Mouse (Mus musculus) midbrain, postnatal 0 days (tissue): ENCODE measurements around the gene Gmds. TPM values are rescaled to one million over a fixed set of nuclear protein-coding genes. Genes with fewer than 3 reads are reported as not detected.

Experiments
- ATAC-seq: fragments of 200-750 bp; cut with Nextera tagmentation; 2 replicates; pipeline ENCODE4 v1.8.0; 2017; ENCODE audit warnings: moderate number of reproducible peaks, mild to moderate bottlenecking, moderate TSS enrichment, moderate library complexity; ENCODE audit not compliant: low FRiP score
- DNase-seq: peaks from one replicate; pipeline ENCODE4 v3.0.0-alpha.2; 2015; ENCODE audit warnings: low spot score
- H3K27ac ChIP-seq: fragments of 300-500 bp; sonication (generic); 2 replicates; pipeline ENCODE4 v1.5.1; 2014; ENCODE audit warnings: low read depth, mild to moderate bottlenecking, low read length, mixed read lengths
- H3K27me3 ChIP-seq: fragments of 300-500 bp; sonication (generic); 2 replicates; pipeline ENCODE4 v1.6.1; 2014; ENCODE audit warnings: low read length, control low read depth, mixed read lengths; ENCODE audit not compliant: insufficient read depth
- H3K36me3 ChIP-seq: fragments of 300-500 bp; sonication (generic); 2 replicates; pipeline ENCODE4 v1.6.1; 2014; ENCODE audit warnings: low read length, control low read depth, mixed read lengths; ENCODE audit not compliant: insufficient read depth
- H3K4me1 ChIP-seq: fragments of 300-500 bp; sonication (generic); 2 replicates; pipeline ENCODE4 v1.6.1; 2014; ENCODE audit warnings: mild to moderate bottlenecking, control low read depth, antibody characterized with exemption, low read length, mixed read lengths; ENCODE audit not compliant: insufficient read depth
- H3K4me2 ChIP-seq: fragments of 300-500 bp; sonication (generic); 2 replicates; pipeline ENCODE4 v1.6.1; 2014; ENCODE audit warnings: low read depth, mild to moderate bottlenecking, low read length, mixed read lengths; ENCODE audit not compliant: poor library complexity, severe bottlenecking
- H3K4me3 ChIP-seq: fragments of 300-500 bp; sonication (generic); 2 replicates; pipeline ENCODE4 v1.5.1; 2014; ENCODE audit warnings: low read depth, mild to moderate bottlenecking, low read length, moderate library complexity
- H3K9ac ChIP-seq: fragments of 300-500 bp; sonication (generic); replicated peaks from 2 replicates; pipeline ENCODE4 v1.6.1; 2014; ENCODE audit warnings: mild to moderate bottlenecking, low read length, moderate library complexity, mixed read lengths; ENCODE audit not compliant: poor library complexity, severe bottlenecking
- H3K9me3 ChIP-seq: fragments of 300-500 bp; sonication (generic); 2 replicates; pipeline ENCODE4 v1.6.1; 2016; ENCODE audit warnings: low read length, control low read depth
- CTCF ChIP-seq: IDR thresholded peaks from 2 replicates; pipeline ENCODE4 v1.5.1; 2016; ENCODE audit warnings: antibody characterized with exemption, mild to moderate bottlenecking
- WGBS: fragments of 180-500 bp; shearing (Covaris S2); extraction: QIAGEN DNeasy Blood & Tissue Kit; methylation state at CpG from one replicate; pipeline ENCODE4 v1.1.7; 2014; 5-methylcytosine and 5-hydroxymethylcytosine counted together
- polyA plus RNA-seq: library from polyadenylated mRNA; unstranded; fragments of >200 nt; fragmentation: Nextera tagmentation; extraction: Ambion mirVana; gene quantifications from 2 replicates; pipeline ENCODE4 v1.2.1, GENCODE M21; 2015
- total RNA-seq: library from RNA; depleted of rRNA; stranded (reverse); fragments of >200 nt; gene quantifications from 2 replicates; pipeline ENCODE4 v1.2.3, GENCODE M21; 2014

Gene Gmds
- total and polyA plus RNA-seq, 2 experiments from 2014 or later = 8.7 to 28.6 TPM

- H3K9me3 ChIP-seq = no peaks in the 10 kb centered on the region
- H3K36me3 ChIP-seq = no peaks in the 10 kb centered on the region
- no peaks in the 10 kb centered on the region for H3K27me3 ChIP-seq
- no peak overlapping the region for H3K4me2 ChIP-seq
- DNase-seq (peak; percentile 20), ATAC-seq (no peak)
- H3K4me1 ChIP-seq = no peaks in the 10 kb centered on the region
- H3K27ac ChIP-seq = no peak overlapping the region
- WGBS = 94% methylated on average over 1 of the region's 1 CpGs
- H3K9ac ChIP-seq = no peak overlapping the region
- no peak overlapping the region for H3K4me3 ChIP-seq
- no peak for TF ChIP-seq CTCF
Observed at GRCm38 (mm10) chr13:31873269-31873668, 465.3 kb downstream of the Gmds start.

- Histone ChIP-seq H3K36me3 (no peaks in the 10 kb centered on the region), H3K4me3 (no peak overlapping the region), H3K4me2 (no peak overlapping the region), H3K9me3 (no peaks in the 10 kb centered on the region), H3K27ac (no peak overlapping the region), H3K27me3 (no peaks in the 10 kb centered on the region), H3K9ac (no peak overlapping the region), H3K4me1 (no peaks in the 10 kb centered on the region)
- no peak for TF ChIP-seq CTCF
- WGBS = 90% methylated on average over 5 of the region's 5 CpGs
- ATAC-seq (no peak), DNase-seq (no peak)
Observed at GRCm38 (mm10) chr13:31864786-31865185, 473.8 kb downstream of the Gmds start.

GRCm38 (mm10) chr13:31863461-31863860, 475.1 kb downstream of the Gmds start:
- Histone ChIP-seq H3K4me3 (no peak overlapping the region), H3K4me2 (no peak overlapping the region), H3K4me1 (no peaks in the 10 kb centered on the region), H3K27ac (no peak overlapping the region), H3K36me3 (no peaks in the 10 kb centered on the region), H3K9ac (no peak overlapping the region), H3K27me3 (no peaks in the 10 kb centered on the region), H3K9me3 (no peaks in the 10 kb centered on the region)
- peak; percentile 42; the same call in 1 of the 2 replicates for ATAC-seq
- DNase-seq = no peak
- WGBS = 79% methylated on average over 9 of the region's 9 CpGs
- TF ChIP-seq CTCF = no peak

- Histone ChIP-seq H3K4me2 (no peak overlapping the region), H3K36me3 (no peaks in the 10 kb centered on the region), H3K4me3 (no peak overlapping the region), H3K27me3 (no peaks in the 10 kb centered on the region), H3K4me1 (no peaks in the 10 kb centered on the region), H3K27ac (no peak overlapping the region), H3K9ac (no peak overlapping the region), H3K9me3 (no peaks in the 10 kb centered on the region)
- no peak for DNase-seq
- no peak for ATAC-seq
- TF ChIP-seq CTCF = no peak
- WGBS = 88% methylated on average over 5 of the region's 5 CpGs
Observed at GRCm38 (mm10) chr13:31860200-31860599, 478.3 kb downstream of the Gmds start.

- Histone ChIP-seq H3K9me3 (no peaks in the 10 kb centered on the region), H3K27me3 (no peaks in the 10 kb centered on the region), H3K4me1 (no peaks in the 10 kb centered on the region), H3K27ac (no peak overlapping the region), H3K4me3 (no peak overlapping the region), H3K4me2 (no peak overlapping the region), H3K9ac (no peak overlapping the region), H3K36me3 (no peaks in the 10 kb centered on the region)
- DNase-seq (no peak), ATAC-seq (no peak)
- WGBS = 68% methylated on average over 4 of the region's 4 CpGs
- no peak for TF ChIP-seq CTCF
Observed at GRCm38 (mm10) chr13:31854000-31854399, 484.5 kb downstream of the Gmds start.

- no peak overlapping the region for H3K4me3 ChIP-seq
- no peaks in the 10 kb centered on the region for H3K27me3 ChIP-seq
- no peaks in the 10 kb centered on the region for H3K4me1 ChIP-seq
- H3K36me3 ChIP-seq = no peaks in the 10 kb centered on the region
- no peak overlapping the region for H3K27ac ChIP-seq
- no peak for DNase-seq
- H3K9me3 ChIP-seq = no peaks in the 10 kb centered on the region
- H3K9ac ChIP-seq = no peak overlapping the region
- WGBS = 51% methylated on average over 2 of the region's 2 CpGs
- no peak overlapping the region for H3K4me2 ChIP-seq
- no peak for TF ChIP-seq CTCF
- ATAC-seq = no peak
Observed at GRCm38 (mm10) chr13:31853564-31853963, 485.0 kb downstream of the Gmds start.
